Mouse (Mus musculus): ENCODE measurements around the gene Herc6. TPM values are rescaled to one million over a fixed set of nuclear protein-coding genes. Genes with fewer than 3 reads are reported as not detected.
A peak's percentile ranks its signal among the peaks of the same experiment; 100 is the strongest.

Gene Herc6
- polyA plus RNA-seq, 1 experiment from 2014 or later: 3.8 TPM

- Histone ChIP-seq H3K4me3 (peak within 1 kb of the TSS; percentile 69), H3K27me3 (no peaks in the 10 kb centered on the region), H3K9me3 (no peaks in the 10 kb centered on the region), H3K4me2 (peak within 1 kb of the TSS; percentile 59), H3K4me1 (peaks cover 4% of the 10 kb centered on the region; the same call in 1 of the 2 replicates), H3K36me3 (no peaks in the 10 kb centered on the region), H3K27ac (peak within 1 kb of the TSS; percentile 97), H3K9ac (peak within 1 kb of the TSS; percentile 76)
- WGBS: 0% methylated on average over 10 of the region's 10 CpGs
- peak; percentile 4; the same call in 1 of the 2 replicates for ATAC-seq (ENCODE audit: insufficient number of reproducible peaks, low FRiP score, low TSS enrichment, low read depth)
Observed at GRCm38 (mm10) chr6:57702376-57702742, 121.6 kb downstream of the Herc6 start, which contains the start of gene Lancl2. Gene Lancl2 (plus strand): TSS chr6:57702540.

- under 1% methylated on average over 59 of the region's 59 CpGs for WGBS
- Histone ChIP-seq H3K4me3 (peak overlapping the region; percentile 69), H3K4me1 (peaks cover 4% of the 10 kb centered on the region; the same call in 1 of the 2 replicates), H3K27me3 (no peaks in the 10 kb centered on the region), H3K27ac (peak overlapping the region; percentile 97), H3K4me2 (peak overlapping the region; percentile 59), H3K9ac (peak overlapping the region; percentile 76), H3K36me3 (no peaks in the 10 kb centered on the region), H3K9me3 (no peaks in the 10 kb centered on the region)
- ATAC-seq (ENCODE audit: insufficient number of reproducible peaks, low FRiP score, low TSS enrichment, low read depth): peak; percentile 100
Observed at GRCm38 (mm10) chr6:57702743-57703499, 122.1 kb downstream of the Herc6 start.

- H3K9ac ChIP-seq: peak overlapping the region; percentile 76; the same call in 1 of the 2 replicates
- peaks cover 4% of the 10 kb centered on the region; the same call in 1 of the 2 replicates for H3K4me1 ChIP-seq
- peak overlapping the region; percentile 59 for H3K4me2 ChIP-seq
- H3K4me3 ChIP-seq: peak overlapping the region; percentile 69
- ATAC-seq (ENCODE audit: insufficient number of reproducible peaks, low FRiP score, low TSS enrichment, low read depth): no peak
- no peaks in the 10 kb centered on the region for H3K27me3 ChIP-seq
- no peaks in the 10 kb centered on the region for H3K36me3 ChIP-seq
- H3K9me3 ChIP-seq: no peaks in the 10 kb centered on the region
- WGBS: 21% methylated on average over 2 of the region's 2 CpGs
- peak overlapping the region; percentile 97; the same call in 1 of the 2 replicates for H3K27ac ChIP-seq
Observed at GRCm38 (mm10) chr6:57703703-57704102, 122.9 kb downstream of the Herc6 start.

GRCm38 (mm10) chr6:57706721-57707120 lies 125.9 kb downstream of the Herc6 start:
- Histone ChIP-seq H3K4me2 (no peak overlapping the region), H3K9me3 (no peaks in the 10 kb centered on the region), H3K4me1 (peaks cover 2% of the 10 kb centered on the region; the same call in 1 of the 2 replicates), H3K36me3 (no peaks in the 10 kb centered on the region), H3K27ac (no peak overlapping the region), H3K4me3 (no peak overlapping the region), H3K27me3 (no peaks in the 10 kb centered on the region), H3K9ac (no peak overlapping the region)
- 86% methylated on average over 1 of the region's 1 CpGs for WGBS
- ATAC-seq (ENCODE audit: insufficient number of reproducible peaks, low FRiP score, low TSS enrichment, low read depth): no peak

- Histone ChIP-seq H3K4me1 (no peaks in the 10 kb centered on the region), H3K27me3 (no peaks in the 10 kb centered on the region), H3K27ac (no peak overlapping the region), H3K4me3 (no peak overlapping the region), H3K9ac (no peak overlapping the region), H3K4me2 (no peak overlapping the region), H3K9me3 (no peaks in the 10 kb centered on the region), H3K36me3 (peaks cover 8% of the 10 kb centered on the region; the same call in 1 of the 2 replicates)
- 9% methylated on average over 1 of the region's 1 CpGs for WGBS
- no peak for ATAC-seq (ENCODE audit: insufficient number of reproducible peaks, low FRiP score, low TSS enrichment, low read depth)
Observed at GRCm38 (mm10) chr6:57711726-57712125, 130.9 kb downstream of the Herc6 start.

Other genes with a start within 250 kb of the Herc6 start
- gene Vmn1r17, start 217.3 kb upstream of the Herc6 start, polyA plus RNA-seq (2015; fragmentation: Nextera tagmentation; extraction: Ambion mirVana): not detected in 2 replicates
- gene Vmn1r18, start 185.2 kb upstream of the Herc6 start, polyA plus RNA-seq (2015; fragmentation: Nextera tagmentation; extraction: Ambion mirVana): not detected in 2 replicates
- not detected in 2 replicates for gene Vmn1r19, start 177.2 kb upstream of the Herc6 start, polyA plus RNA-seq (2015; fragmentation: Nextera tagmentation; extraction: Ambion mirVana)
- not detected in 2 replicates for gene Vmn1r20, start 152.1 kb upstream of the Herc6 start, polyA plus RNA-seq (2015; fragmentation: Nextera tagmentation; extraction: Ambion mirVana)
- 3.2 and 4.5 TPM in 2 replicates for gene Ppm1k, start 45.5 kb upstream of the Herc6 start, polyA plus RNA-seq (2015; fragmentation: Nextera tagmentation; extraction: Ambion mirVana)
- 10.9 and 11.4 TPM in 2 replicates for gene Pyurf, start 111.1 kb downstream of the Herc6 start, polyA plus RNA-seq (2015; fragmentation: Nextera tagmentation; extraction: Ambion mirVana)
- 22.6 and 22.9 TPM in 2 replicates for gene Lancl2, start 121.5 kb downstream of the Herc6 start, polyA plus RNA-seq (2015; fragmentation: Nextera tagmentation; extraction: Ambion mirVana)
- 46.5 and 46.7 TPM in 2 replicates for gene Vopp1, start 244.2 kb downstream of the Herc6 start, polyA plus RNA-seq (2015; fragmentation: Nextera tagmentation; extraction: Ambion mirVana)